Mouse (Mus musculus): ENCODE results near the gene Duox1.

DNA sequence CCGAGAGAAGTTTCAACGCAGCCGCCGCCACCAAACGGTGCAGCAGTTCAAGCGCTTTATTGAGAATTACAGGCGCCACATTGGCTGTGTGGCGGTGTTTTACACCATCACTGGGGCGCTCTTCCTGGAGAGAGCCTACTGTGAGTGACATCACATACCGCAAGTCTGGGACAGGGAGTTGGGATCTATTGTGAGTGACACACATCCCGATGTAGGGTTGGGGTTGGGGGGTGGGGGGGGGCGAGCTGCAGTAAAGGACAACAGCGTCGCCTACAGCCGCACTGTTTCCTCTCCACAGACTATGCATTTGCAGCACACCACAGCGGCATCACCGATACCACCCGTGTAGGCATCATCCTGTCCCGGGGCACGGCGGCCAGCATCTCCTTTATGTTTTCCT is 21.8 kb downstream of the Duox1 start:
- TF ChIP-seq CTCF (IDR thresholded peaks at IDR 0.05; ENCODE audit: insufficient read depth, low read depth, low read length) (no peak), POLR2A (IDR thresholded peaks at IDR 0.05; ENCODE audit: insufficient read depth, low read depth, low read length) (no peak)
